Mouse (Mus musculus) ovary, postnatal 14 days (tissue): ENCODE data around the gene Hist1h3g.

ENCODE experiments used
- DNase-seq: peaks from one replicate; pipeline ENCODE4 v3.0.0; 2022; ENCODE audit warnings: low spot score

Gene Hist1h3g

GRCm38 (mm10) chr13:23535137-23536075 lies at the start of gene Hist1h3g:
Gene Hist1h3g, plus strand, starts transcription at chr13:23535422.
- peak; percentile 78 for DNase-seq

DNA sequence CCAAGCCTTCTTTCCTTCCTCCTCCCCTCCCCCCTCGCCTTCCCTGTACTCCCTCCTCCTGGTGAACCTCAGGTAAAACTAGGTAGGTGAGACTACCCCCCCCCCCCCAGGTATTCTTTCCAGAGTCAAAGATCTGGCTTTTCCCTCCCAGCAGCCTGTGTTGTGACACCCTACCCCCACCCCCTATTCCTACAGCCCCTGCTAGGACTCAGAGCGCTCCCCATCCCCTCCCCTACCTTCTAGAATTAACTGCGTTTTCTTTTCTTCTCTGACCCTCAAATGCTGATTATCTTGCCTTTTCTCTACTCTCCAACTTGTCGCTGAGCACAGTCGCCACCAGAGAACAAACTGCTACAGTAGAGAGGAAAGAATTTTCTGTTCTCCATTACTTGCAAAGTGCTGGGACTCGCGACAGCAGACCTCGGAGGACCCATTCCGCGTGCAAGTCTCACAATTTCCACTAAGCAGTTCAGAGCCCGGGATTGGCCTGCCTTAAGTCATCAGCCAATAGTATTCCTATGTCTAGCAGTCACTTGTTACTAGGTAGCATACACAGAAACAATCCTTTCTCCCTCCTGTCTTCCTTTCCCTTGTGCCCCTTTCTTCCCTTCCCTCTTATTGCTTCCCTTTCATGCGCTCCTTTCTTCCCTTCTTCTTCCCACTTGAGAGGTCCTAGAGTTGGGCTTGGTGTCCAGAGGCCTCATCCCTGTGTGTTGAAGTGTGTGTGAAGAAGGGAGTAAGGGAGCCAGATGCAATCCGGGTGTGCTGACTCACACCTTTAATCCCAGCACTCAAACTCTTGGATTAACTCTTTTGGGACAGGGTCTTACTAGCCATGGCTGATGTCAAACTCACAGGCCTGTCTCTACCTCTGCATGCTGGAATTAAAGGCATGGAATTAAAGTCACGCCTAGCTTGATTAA lies 46.6 kb upstream of the Hist1h3g start, which contains the start of gene Btn2a2:
Gene Btn2a2 (minus strand): TSS at position 458 of the 923 bp plus-strand sequence.
- DNase-seq = peak; percentile 12

- no peak for DNase-seq
These were observed 44.4 kb upstream of the Hist1h3g start for GRCm38 (mm10) chr13:23490863-23491262.

GRCm38 (mm10) chr13:23491263-23491662 lies 44.0 kb upstream of the Hist1h3g start:
- no peak for DNase-seq

GRCm38 (mm10) chr13:23491990-23492389 lies 43.2 kb upstream of the Hist1h3g start:
- DNase-seq = no peak

GRCm38 (mm10) chr13:23495526-23495925 lies 39.7 kb upstream of the Hist1h3g start:
- no peak for DNase-seq

DNA sequence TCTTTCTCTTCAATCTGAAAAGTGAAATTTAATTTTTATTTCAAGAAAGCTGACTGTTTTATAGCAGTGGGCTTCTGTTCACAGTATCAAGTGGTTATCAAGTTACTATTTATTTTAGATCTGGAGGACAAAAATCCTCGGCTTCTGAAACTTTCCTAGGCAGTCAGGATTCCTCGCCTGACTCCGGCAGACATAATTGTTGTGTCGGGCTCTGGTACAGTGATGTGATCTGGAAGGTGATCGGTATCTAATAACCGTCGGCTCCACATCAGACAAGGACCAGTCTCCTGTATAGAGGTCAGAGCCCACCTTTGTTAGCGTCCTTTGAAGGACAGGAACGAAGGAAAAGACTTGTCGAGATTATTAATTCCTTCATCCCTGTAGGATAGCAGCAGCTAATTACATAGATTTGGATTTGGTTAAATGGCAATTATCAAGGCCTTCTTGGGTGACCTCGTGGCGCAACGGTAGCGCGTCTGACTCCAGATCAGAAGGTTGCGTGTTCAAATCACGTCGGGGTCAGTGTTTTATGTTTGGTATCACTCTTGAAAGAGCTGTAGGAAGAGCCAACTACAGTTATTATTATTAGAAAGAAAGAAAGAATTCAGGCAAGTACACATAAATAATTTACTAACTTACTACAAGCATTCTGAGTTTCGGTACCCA lies 37.4 kb upstream of the Hist1h3g start:
- DNase-seq = no peak

- DNase-seq = no peak
These were observed 36.6 kb upstream of the Hist1h3g start for GRCm38 (mm10) chr13:23498653-23499052.

DNA sequence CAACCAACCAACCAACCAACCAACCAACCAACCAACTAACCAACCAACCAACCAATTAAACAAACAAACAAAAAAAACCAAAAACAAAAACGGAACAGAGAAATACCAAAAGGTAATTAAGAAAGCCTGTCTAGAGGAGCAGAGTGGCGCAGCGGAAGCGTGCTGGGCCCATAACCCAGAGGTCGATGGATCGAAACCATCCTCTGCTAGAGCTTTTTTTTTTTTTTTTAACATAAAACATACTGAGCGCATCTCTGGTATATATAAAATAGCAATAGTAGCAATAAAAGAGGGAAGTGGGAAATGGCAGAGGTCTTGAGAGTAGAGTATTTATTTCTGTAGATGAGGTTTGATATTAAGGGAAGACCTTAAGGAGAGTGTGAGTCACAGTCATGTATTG lies 35.3 kb upstream of the Hist1h3g start:
- no peak for DNase-seq

GRCm38 (mm10) chr13:23500424-23501200 lies 34.6 kb upstream of the Hist1h3g start:
- no peak for DNase-seq

DNA sequence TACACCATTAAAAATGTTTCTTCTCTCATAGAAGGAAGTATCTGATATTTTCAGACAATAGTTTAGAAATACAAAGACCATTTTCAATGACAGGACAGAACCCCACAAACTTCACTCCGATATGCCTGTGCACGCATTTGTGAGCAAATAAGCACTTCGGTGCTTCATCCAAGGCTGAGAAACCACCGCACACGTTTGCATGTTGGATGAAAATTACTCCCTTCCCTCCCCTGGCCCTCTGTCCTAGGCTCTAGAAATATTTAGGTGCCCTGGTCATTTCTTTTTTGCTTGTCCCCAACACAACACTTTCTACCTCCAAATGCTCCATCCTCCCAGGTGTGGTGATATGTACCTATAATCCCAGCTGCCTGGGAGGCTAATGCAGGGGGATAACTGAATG lies 33.7 kb upstream of the Hist1h3g start:
- DNase-seq = no peak

DNA sequence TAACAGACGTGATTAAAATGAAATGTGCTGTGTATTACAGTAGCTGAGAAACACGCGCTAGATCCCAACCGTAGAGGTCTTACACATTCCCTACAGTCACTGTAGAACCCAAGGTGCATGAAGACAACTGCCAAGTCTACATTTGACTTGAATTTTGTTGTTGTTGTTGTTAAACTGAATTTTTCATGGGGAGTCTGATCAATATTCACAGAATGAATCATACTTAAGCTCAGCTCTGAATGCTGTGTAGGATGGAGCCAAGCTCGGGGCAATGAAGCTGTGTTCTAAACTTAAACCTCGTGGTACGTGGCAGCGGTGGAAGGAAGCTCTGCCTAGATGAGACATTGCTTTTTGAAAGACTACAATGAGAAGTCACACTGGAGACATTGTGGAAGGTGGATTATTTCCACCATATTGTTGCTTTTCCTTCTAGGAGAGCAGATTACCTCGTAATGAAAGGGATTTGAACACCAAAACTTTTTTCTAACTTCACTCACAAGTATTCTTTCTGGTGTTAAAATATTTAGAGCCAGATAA lies 33.1 kb upstream of the Hist1h3g start:
- no peak for DNase-seq

- DNase-seq = no peak
These were observed 32.3 kb upstream of the Hist1h3g start for GRCm38 (mm10) chr13:23502916-23503315.

DNA sequence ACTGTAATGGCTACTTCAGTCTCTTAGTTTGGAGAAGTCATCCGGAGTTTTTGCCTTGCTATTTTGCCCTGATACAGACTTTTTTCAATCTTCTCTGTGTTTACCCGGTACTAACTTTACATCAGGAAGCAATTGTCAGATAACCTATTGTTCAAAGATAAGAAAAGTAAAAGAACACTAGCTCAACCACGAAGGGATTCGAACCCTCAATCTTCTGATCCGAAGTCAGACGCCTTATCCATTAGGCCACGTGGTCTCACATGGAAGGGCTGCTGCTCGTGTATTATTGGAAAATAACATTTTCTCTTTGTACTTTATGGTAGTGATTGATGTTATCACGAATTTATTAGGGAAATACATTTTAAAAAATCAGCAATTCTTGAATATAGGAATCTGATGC lies 31.4 kb upstream of the Hist1h3g start:
- DNase-seq = no peak

GRCm38 (mm10) chr13:23505662-23506345 lies 29.4 kb upstream of the Hist1h3g start:
- no peak for DNase-seq

GRCm38 (mm10) chr13:23506351-23506750 lies 28.9 kb upstream of the Hist1h3g start:
- no peak for DNase-seq

GRCm38 (mm10) chr13:23506819-23507515 lies 28.3 kb upstream of the Hist1h3g start:
- no peak for DNase-seq

DNA sequence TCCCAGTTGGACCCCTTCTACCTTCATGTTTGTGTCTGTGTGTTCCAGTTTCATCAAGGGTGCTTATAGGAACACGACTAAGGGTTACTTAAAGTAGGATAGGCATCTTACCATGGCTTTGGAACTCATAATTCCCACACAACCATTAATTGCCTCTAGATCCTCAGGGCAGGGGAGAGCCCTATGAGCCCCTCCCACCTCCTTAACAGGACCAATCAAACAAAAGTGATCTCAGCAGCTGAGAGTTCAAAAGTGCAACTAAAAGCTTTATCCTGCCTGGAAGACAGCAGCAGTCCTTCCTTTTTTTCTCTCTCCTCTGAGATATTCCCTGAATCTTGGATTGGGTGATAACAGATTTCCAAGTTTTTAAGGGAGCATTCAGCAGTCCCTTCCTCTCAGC lies 25.1 kb upstream of the Hist1h3g start:
- DNase-seq = no peak

- DNase-seq = no peak
These were observed 21.7 kb upstream of the Hist1h3g start for GRCm38 (mm10) chr13:23513517-23513916.

DNA sequence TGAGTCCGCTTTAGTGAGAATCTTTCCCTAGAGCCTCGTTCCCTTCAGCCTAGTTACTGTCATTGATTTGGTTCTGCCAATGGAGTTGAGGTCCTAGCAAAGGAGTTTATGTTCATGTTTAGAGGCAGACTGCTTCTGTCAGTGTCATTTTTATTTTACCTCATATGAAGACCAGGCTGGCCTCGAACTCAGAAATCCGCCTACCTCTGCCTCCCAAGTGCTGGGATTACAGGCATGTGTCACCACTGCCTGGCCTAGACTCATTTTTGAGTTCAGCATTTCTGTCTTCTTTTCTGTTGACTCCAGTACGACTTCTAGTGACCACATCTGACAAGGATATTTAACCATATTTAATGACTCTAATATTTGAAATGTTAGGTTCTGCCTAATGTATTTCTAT lies 19.9 kb upstream of the Hist1h3g start:
- DNase-seq = no peak
